ENCODE assay signal across 7 mouse cellular contexts in genomic region chr4:137979066-137979644, GRCm38 (mm10). TPM values are rescaled to one million over a fixed set of nuclear protein-coding genes. Genes with fewer than 3 reads are reported as not detected.
A peak's percentile ranks its signal among the peaks of the same experiment; 100 is the strongest.
DNase-seq lines count a peak whose midpoint lies in the region; ATAC-seq and TF ChIP-seq lines count a peak whose summit lies in the region.
"Not testable (repeated sequence)": the region's sequence is repeated elsewhere in the genome, so short reads cannot be mapped to it uniquely, and the experiment has no call there.

No protein-coding gene starts in this region.

- H3K36me3 ChIP-seq in forebrain, embryonic 12.5 days (replicated peaks); forebrain, postnatal 0 days (ENCODE audit: insufficient read depth); heart, postnatal 0 days (replicated peaks; ENCODE audit: control insufficient read depth, insufficient read depth, low read length); hindbrain, embryonic 15.5 days; lung, embryonic 16.5 days (ENCODE audit: control insufficient read depth, insufficient read depth, low read length); midbrain, embryonic 14.5 days (ENCODE audit: control insufficient read depth, insufficient read depth, low read length); neural tube, embryonic 12.5 days: not testable (repeated sequence)

- TF ChIP-seq EP300 in heart, postnatal 0 days (IDR thresholded peaks at IDR 0.05; ENCODE audit: low read depth), result not testable (repeated sequence)

- TF ChIP-seq CTCF in forebrain, postnatal 0 days (IDR thresholded peaks at IDR 0.05; ENCODE audit: low read depth); heart, postnatal 0 days (IDR thresholded peaks at IDR 0.05; ENCODE audit: low read depth): not testable (repeated sequence)

- not testable (repeated sequence) for DNase-seq in forebrain, postnatal 0 days; heart, postnatal 0 days (ENCODE audit: low spot score); midbrain, embryonic 14.5 days

- H3K27me3 ChIP-seq in forebrain, embryonic 12.5 days; forebrain, postnatal 0 days (ENCODE audit: insufficient read depth, low read length); heart, postnatal 0 days (ENCODE audit: control insufficient read depth, insufficient read depth, low read length); hindbrain, embryonic 15.5 days; lung, embryonic 16.5 days (ENCODE audit: control insufficient read depth, insufficient read depth, low read depth, low read length); midbrain, embryonic 14.5 days (ENCODE audit: control insufficient read depth, insufficient read depth, low read length); neural tube, embryonic 12.5 days (replicated peaks): not testable (repeated sequence)

- no CpG with 5 or more reads among the region's 11 CpGs for WGBS in forebrain, embryonic 12.5 days
- no CpG with 5 or more reads among the region's 11 CpGs for WGBS in forebrain, postnatal 0 days
- WGBS in heart, postnatal 0 days, result no CpG with 5 or more reads among the region's 11 CpGs
- WGBS in hindbrain, embryonic 15.5 days, result no CpG with 5 or more reads among the region's 11 CpGs
- WGBS in lung, embryonic 16.5 days, result no CpG with 5 or more reads among the region's 11 CpGs
- WGBS in midbrain, embryonic 14.5 days, result no CpG with 5 or more reads among the region's 11 CpGs
- no CpG with 5 or more reads among the region's 11 CpGs for WGBS in neural tube, embryonic 12.5 days

- ATAC-seq in forebrain, embryonic 12.5 days (ENCODE audit: low FRiP score), result peak; percentile 72
- ATAC-seq in forebrain, postnatal 0 days, result peak; percentile 66
- ATAC-seq in heart, postnatal 0 days (ENCODE audit: insufficient read depth, low read depth), result peak; percentile 52
- peak; percentile 54 for ATAC-seq in hindbrain, embryonic 15.5 days (ENCODE audit: low FRiP score, low read depth)
- ATAC-seq in lung, embryonic 16.5 days (ENCODE audit: low read depth), result peak; percentile 39
- ATAC-seq in midbrain, embryonic 14.5 days (ENCODE audit: low FRiP score, low TSS enrichment), result peak; percentile 71
- ATAC-seq in neural tube, embryonic 12.5 days (ENCODE audit: low FRiP score, low read depth), result peak; percentile 35; the same call in 1 of the 2 replicates

- not testable (repeated sequence) for H3K9ac ChIP-seq in forebrain, embryonic 12.5 days; forebrain, postnatal 0 days; heart, postnatal 0 days (replicated peaks; ENCODE audit: low read depth, low read length); hindbrain, embryonic 15.5 days; lung, embryonic 16.5 days (ENCODE audit: low read length); midbrain, embryonic 14.5 days (replicated peaks; ENCODE audit: low read length); neural tube, embryonic 12.5 days

- H3K9me3 ChIP-seq in forebrain, embryonic 12.5 days; forebrain, postnatal 0 days (ENCODE audit: low read length); heart, postnatal 0 days (replicated peaks; ENCODE audit: control insufficient read depth, low read length); hindbrain, embryonic 15.5 days; lung, embryonic 16.5 days (ENCODE audit: control insufficient read depth, low read length); midbrain, embryonic 14.5 days (ENCODE audit: control insufficient read depth, low read length); neural tube, embryonic 12.5 days: not testable (repeated sequence)

- not testable (repeated sequence) for H3K4me2 ChIP-seq in forebrain, embryonic 12.5 days; forebrain, postnatal 0 days (ENCODE audit: low read depth); heart, postnatal 0 days (ENCODE audit: low read depth, low read length); hindbrain, embryonic 15.5 days; lung, embryonic 16.5 days (ENCODE audit: low read depth, low read length); midbrain, embryonic 14.5 days (ENCODE audit: low read length); neural tube, embryonic 12.5 days (replicated peaks)

- not testable (repeated sequence) for H3K27ac ChIP-seq in forebrain, embryonic 12.5 days; forebrain, postnatal 0 days (ENCODE audit: low read depth, low read length); heart, postnatal 0 days (ENCODE audit: low read depth); hindbrain, embryonic 15.5 days (replicated peaks); lung, embryonic 16.5 days (ENCODE audit: low read length); midbrain, embryonic 14.5 days (replicated peaks; ENCODE audit: low read depth, low read length); neural tube, embryonic 12.5 days

- not testable (repeated sequence) for H3K4me3 ChIP-seq in forebrain, embryonic 12.5 days (replicated peaks); forebrain, postnatal 0 days (ENCODE audit: low read depth, low read length); heart, postnatal 0 days (ENCODE audit: low read depth, low read length); hindbrain, embryonic 15.5 days; lung, embryonic 16.5 days (ENCODE audit: low read length); midbrain, embryonic 14.5 days (replicated peaks; ENCODE audit: low read depth, low read length); neural tube, embryonic 12.5 days

- not testable (repeated sequence) for H3K4me1 ChIP-seq in forebrain, embryonic 12.5 days; forebrain, postnatal 0 days (ENCODE audit: insufficient read depth); heart, postnatal 0 days (ENCODE audit: control insufficient read depth, insufficient read depth); hindbrain, embryonic 15.5 days (replicated peaks); lung, embryonic 16.5 days (replicated peaks; ENCODE audit: control insufficient read depth, insufficient read depth, low read length); midbrain, embryonic 14.5 days (ENCODE audit: control insufficient read depth, insufficient read depth, low read length); neural tube, embryonic 12.5 days

RNA-seq across cellular contexts. Expression of gene Eif4g3, which starts 13.7 kb away (rescaled TPM):
- 58.0 and 60.5 TPM in 2 replicates for polyA plus RNA-seq in forebrain, embryonic 12.5 days (2016; fragmentation: Nextera tagmentation; extraction: Ambion mirVana)
- total RNA-seq in forebrain, postnatal 0 days (2014; rRNA removed), result 61.9 and 67.0 TPM in 2 replicates
- 28.8 and 38.4 TPM in 2 replicates for polyA plus RNA-seq in forebrain, postnatal 0 days (2015; fragmentation: Nextera tagmentation; extraction: Ambion mirVana)
- 10.7 and 15.9 TPM in 2 replicates for total RNA-seq in heart, postnatal 0 days (2014; rRNA removed; ENCODE audit: low replicate concordance)
- 9.8 and 11.1 TPM in 2 replicates for polyA plus RNA-seq in heart, postnatal 0 days (2015; fragmentation: Nextera tagmentation; extraction: Ambion mirVana)
- polyA plus RNA-seq in hindbrain, embryonic 15.5 days (2015; fragmentation: Nextera tagmentation; extraction: Ambion mirVana), result 49.9 and 51.0 TPM in 2 replicates
- polyA plus RNA-seq in lung, embryonic 16.5 days (2015; fragmentation: Nextera tagmentation; extraction: Ambion mirVana), result 23.8 and 24.8 TPM in 2 replicates
- polyA plus RNA-seq in midbrain, embryonic 14.5 days (2014; fragmentation: Nextera tagmentation; extraction: Ambion mirVana), result 48.4 and 63.0 TPM in 2 replicates
- 60.4 and 60.5 TPM in 2 replicates for polyA plus RNA-seq in neural tube, embryonic 12.5 days (2016; fragmentation: Nextera tagmentation; extraction: Ambion mirVana)
